Mouse (Mus musculus): ENCODE measurements around the gene Nkg7.

Nkg7 gene

DNA sequence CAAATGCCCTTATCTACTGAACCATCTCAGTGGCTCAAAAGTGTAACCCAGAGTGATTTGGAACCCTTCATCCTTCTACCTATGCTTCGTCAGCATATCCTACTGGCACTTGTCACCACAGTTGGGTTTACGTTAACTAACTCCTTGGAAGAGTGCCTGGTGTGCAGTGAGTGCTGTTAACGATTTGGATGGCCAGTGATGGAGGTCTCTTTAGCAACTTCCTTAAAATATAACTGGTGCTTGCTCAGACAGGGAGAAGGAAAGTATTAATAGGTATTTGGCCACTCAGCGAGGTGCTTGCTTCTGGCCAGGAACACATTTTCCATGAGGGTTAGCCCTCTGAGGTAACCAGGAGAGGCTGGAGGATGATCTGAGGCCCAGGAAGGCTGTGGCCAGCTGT is 10.9 kb downstream of the Nkg7 start:
- no peak for DNase-seq (ENCODE audit: low read depth, low spot score)

DNA sequence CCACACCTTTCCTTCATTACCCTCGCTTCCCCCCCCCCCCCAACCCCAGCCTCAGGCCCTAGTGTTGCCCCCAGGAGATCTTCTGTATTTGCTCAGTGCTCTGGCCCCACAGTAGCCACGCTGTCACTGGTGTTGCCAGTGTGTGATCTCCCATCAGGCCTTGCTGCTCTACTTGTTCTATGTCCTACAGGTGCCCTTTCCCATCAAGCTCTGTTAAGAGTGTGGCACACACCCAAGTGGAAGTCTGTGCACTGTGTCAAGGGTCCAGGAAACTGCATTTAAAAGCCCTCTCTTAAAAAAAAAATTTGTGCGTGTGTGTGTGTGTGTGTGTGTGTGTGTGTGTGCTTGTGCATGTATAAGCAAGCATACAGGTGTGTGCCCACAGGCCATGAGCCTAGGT is 11.4 kb downstream of the Nkg7 start:
- DNase-seq (ENCODE audit: low read depth, low spot score), result no peak

GRCm38 (mm10) chr7:43449811-43450210 is 12.9 kb downstream of the Nkg7 start:
- no peak for DNase-seq (ENCODE audit: low read depth, low spot score)

- no peak for DNase-seq (ENCODE audit: low read depth, low spot score)
Measured at GRCm38 (mm10) chr7:43451726-43452125, 14.9 kb downstream of the Nkg7 start.

GRCm38 (mm10) chr7:43452609-43453008 is 15.7 kb downstream of the Nkg7 start:
- DNase-seq (ENCODE audit: low read depth, low spot score), result no peak

DNA sequence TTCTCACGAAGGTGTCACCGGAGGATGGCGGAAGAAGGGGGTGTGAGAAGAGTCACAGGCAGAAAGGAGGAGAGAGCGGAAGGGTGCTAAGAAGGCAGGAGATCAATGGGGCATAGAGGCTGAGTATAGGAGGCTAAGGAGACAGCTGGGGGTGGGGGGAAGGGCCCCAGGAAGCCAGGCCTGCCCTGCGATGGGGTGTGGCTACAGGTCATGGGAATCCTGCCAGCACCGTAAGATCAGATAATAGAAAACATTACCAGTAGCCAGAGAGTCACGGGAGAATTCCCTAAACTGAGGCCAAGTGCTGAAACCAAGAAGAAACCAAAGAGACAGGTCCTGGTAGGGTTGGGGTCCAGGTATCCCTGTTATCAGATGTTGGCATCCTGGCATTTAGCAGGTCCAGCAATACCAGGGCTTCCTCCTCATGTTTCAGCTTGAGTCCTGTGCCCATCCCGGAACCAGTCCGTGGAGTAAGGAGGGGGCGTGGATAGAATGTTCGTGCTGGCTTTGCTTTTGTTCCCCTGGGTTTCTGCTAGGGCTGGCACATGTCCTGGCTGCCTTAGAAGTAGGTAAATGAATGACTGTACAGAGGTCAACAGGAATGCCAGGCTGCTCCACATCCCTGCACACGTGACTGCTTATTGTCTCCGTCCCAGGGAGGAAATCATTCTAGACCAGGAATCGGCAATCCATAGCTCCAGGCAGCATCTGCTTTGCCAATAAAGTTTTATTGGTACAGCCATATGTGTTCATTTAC is 16.9 kb downstream of the Nkg7 start:
- DNase-seq (ENCODE audit: low read depth, low spot score), result no peak

- DNase-seq (ENCODE audit: low read depth, low spot score), result no peak
Measured at GRCm38 (mm10) chr7:43454371-43454770, 17.5 kb downstream of the Nkg7 start.

GRCm38 (mm10) chr7:43462851-43463250 is 26.0 kb downstream of the Nkg7 start, which contains the start of gene Vsig10l:
Gene Vsig10l (plus strand): TSS chr7:43463151.
- no peak for DNase-seq (ENCODE audit: low read depth, low spot score)

DNA sequence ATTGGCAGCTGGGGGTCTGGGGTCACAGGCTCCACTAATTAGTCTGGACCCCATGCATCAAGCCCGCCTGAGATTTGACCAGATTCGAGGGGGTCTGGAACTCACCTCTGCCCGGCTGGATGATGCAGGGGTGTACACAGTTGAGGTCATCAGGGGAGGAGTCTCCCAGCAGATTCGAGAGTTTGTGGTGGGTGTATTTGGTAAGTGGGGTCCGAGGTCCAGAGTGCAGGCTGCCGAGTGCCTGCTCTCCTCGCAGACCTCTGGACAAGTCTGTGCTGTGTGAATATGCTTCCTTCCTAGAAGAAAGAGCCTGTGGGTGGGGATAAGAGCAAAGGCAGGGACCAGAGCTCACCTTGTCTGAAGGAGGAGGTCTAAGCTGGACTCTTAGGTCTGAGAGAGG is 27.1 kb downstream of the Nkg7 start:
- no peak for DNase-seq (ENCODE audit: low read depth, low spot score)

DNA sequence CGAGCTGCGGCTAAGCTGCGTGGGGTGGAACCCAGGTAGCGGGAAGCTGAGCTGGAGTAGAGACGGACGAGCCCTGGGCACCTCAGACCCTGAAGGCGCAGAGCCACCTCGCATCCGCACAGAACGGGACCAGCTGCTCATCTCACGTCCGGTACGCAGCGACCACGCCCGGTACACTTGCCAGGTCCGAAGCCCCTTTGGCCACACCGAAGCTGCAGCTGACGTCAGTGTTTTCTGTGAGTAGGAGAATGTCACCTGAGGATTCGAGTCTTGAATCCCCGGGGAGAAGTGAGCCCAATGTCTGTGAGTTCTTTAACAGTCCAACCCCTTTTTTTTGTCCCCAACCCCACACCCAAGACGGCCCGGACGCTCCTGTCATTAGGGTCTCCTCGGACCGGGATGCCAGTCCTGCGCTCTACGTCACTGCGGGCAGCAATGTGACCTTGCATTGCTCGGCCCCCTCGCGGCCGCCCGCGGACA is 28.0 kb downstream of the Nkg7 start:
- DNase-seq (ENCODE audit: low read depth, low spot score), result no peak

DNA sequence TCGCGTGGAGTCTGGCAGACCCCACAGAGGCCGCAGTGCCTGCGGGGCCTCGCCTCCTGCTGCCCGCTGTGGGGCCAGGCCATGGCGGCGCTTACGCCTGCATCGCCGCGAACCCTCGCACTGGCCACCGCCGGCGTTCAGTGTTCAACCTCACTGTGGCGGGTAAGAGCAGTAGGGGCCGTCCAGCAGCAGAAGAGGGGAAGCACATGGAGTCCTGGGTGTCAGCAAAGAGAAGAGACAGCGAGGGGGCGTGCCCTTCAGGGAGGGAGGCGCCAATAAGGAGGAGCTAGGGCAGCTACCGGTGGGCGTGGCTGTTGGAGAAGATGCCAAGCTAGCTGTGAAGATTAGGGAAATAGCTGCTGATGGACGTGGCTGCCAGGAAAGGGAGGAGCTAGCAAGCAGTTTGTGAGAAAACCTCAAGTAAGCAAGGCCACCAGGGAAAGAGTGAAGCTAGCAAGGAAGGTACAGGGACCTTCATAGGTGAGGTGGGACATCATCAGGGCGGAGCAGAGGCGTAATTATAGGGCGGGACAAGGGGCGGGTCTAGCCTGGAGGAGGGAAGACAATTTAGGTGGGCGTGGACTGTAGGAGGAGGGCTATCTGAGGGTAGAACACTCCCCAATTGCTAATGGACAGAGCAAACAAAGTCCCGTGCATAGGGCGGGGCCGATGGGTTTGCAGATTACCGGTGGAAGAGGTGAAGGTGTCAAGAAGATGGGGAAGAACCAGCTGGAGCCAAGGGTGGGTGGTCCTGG is 28.6 kb downstream of the Nkg7 start:
- peak; percentile 91 for DNase-seq (ENCODE audit: low read depth, low spot score)

DNA sequence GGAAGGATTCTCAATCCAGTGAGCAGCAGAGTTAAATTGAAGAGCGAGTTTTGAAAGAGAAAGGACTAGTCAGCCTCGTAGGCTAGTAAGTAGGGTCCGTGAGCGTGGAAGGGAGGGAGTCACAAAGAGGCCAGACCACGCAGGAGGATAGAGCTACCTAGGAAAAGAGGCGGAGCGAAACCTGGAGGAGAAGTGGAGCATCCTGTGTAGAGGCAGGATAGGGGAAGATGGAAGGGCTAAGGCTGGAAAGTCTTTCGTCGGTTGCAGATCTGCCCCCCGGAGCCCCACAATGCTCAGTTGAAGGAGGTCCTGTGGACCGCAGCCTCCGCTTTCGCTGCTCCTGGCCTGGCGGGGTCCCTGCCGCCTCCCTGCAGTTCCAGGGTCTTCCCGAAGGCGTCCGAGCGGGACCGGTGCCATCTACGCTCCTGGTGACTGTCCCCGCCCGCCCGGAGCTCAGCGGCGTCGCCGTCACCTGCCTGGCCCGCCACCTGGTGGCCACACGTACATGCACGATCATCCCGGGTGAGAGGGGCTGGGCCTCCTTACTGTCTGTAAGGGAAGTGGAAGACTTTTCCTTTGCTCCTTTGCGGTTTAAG is 29.3 kb downstream of the Nkg7 start:
- DNase-seq (ENCODE audit: low read depth, low spot score), result peak; percentile 86

GRCm38 (mm10) chr7:43470373-43470772 is 33.5 kb downstream of the Nkg7 start:
- peak; percentile 59 for DNase-seq (ENCODE audit: low read depth, low spot score)

DNA sequence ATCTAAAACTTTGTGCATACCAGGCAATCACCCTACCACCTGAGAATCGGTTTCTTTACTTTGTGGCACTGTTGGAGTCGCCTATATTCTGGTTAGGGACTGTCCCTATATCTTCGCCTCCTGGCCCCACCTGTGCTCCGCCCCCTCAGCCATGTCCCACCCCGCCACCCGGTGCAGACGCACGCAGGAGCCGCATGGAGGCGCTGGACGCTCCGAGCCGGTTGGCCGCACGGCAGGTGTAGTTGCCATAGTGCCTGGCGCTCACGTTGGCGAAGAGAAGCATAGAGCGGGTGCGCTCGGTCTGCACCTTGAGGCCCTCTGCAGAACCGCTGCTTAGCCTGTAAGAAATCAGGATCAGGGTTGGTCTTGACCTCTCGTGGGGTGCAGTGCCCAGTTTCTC is 38.8 kb downstream of the Nkg7 start:
- no peak for DNase-seq (ENCODE audit: low read depth, low spot score)

GRCm38 (mm10) chr7:43476376-43476775 is 39.5 kb downstream of the Nkg7 start:
- no peak for DNase-seq (ENCODE audit: low read depth, low spot score)

- peak; percentile 95 for DNase-seq (ENCODE audit: low read depth, low spot score)
Measured at GRCm38 (mm10) chr7:43481191-43481590, 44.3 kb downstream of the Nkg7 start.

- DNase-seq (ENCODE audit: low read depth, low spot score), result no peak
Measured at GRCm38 (mm10) chr7:43482090-43482716, 45.3 kb downstream of the Nkg7 start.

GRCm38 (mm10) chr7:43483236-43483635 is 46.4 kb downstream of the Nkg7 start:
- no peak for DNase-seq (ENCODE audit: low read depth, low spot score)

All from brain, adult 2 months (tissue).